Mouse (Mus musculus): ENCODE measurements around the gene Creb5. TPM values are rescaled to one million over a fixed set of nuclear protein-coding genes. Genes with fewer than 3 reads are reported as not detected.

Gene Creb5
- total RNA-seq, 2 experiments from 2014 or later: 3.0 to 3.6 TPM

DNA sequence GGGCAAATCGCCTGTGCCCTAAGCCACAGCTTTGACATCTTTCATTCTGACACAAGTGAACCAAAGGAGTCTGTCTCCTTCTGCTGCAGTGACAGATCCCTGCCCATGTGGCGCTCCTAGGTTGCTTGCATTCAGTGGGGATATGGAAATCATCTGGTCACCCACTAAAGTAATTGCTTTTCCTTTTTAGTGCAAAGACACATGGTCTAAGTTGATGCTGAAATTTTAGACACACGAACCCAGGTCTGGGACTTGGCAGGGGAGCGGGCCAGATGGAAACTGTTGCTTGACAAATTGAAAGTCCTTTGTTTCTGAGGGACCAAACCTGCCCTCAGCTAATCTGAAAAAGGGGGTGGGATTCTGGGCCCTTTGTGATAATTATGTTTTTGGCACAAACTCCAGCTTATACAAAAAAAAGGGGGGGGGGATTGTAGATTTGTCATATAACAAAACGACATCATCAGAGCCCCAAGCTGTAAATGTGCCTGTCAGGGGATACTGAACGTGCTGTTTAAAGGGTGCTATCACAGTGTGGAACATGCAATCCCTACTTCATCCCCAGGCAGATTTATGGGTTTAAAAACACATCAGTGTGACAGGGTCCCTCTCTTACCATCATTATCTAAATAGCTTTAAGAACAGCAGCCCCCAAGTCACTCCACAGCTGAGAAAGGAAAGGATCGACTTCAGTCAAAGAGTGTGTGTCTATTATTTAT lies 401.9 kb downstream of the Creb5 start:
- DNase-seq (ENCODE audit: low spot score in 2 of 2): no peak

DNA sequence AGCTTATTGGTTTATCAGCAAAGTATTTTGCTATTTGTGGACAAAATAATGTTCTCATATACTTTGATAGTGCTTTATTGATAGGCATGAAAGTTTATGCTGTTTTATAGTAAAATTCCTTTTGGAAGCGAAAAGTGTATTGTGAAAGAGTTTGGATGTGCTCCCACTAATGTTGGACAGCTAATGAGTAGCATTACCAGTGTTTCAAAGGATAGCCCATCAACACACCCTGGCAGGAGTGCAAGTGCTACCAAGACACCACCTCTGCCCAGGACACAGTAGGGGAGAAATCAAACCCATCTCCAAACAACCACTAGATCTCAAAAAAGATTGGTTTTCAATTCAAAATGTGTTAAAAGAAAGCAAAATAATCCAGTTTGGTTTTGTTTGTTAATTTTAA lies 403.9 kb downstream of the Creb5 start:
- DNase-seq (ENCODE audit: low spot score in 2 of 2): no peak

DNA sequence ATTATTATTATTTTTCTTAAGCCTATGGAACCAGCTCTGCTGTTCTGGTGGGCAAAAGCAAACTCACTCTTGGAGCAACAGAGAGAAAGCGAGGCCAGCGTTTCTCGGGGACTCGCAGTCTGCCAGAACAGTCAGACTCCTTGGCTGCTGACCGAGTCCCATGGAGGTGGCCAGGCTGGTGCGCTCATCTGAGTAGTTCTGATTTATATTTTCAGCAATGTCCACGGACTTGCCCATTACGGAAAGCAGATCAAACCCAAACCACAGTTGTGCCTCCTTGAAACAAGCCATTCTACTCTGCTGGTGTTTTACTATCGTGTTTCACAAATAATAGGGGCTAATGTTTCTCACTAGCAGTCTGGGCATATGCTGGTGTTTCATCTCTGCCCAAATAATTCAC lies 408.1 kb downstream of the Creb5 start:
- DNase-seq (ENCODE audit: low spot score in 2 of 2): peak; percentile 19 to 39

DNA sequence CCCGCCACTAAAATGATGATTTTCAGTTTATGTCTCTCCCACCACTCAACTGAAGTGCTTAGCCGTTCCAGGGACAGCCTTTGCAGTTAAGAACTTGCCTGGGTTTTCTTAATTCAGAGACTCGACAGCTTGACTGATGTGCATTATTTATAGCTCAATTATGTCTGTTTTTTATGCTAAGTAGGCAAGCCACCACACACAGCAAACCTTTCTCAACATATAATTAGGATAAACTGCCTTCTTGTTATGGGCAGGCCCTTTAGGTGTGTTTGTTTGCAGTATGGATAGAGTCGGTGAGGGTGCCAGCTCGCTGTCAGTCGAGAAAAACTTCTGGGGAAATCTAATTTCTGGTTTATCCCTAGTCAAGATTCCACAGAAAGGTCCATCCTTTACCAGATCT lies 409.4 kb downstream of the Creb5 start:
- no peak for DNase-seq (ENCODE audit: low spot score in 2 of 2)

DNA sequence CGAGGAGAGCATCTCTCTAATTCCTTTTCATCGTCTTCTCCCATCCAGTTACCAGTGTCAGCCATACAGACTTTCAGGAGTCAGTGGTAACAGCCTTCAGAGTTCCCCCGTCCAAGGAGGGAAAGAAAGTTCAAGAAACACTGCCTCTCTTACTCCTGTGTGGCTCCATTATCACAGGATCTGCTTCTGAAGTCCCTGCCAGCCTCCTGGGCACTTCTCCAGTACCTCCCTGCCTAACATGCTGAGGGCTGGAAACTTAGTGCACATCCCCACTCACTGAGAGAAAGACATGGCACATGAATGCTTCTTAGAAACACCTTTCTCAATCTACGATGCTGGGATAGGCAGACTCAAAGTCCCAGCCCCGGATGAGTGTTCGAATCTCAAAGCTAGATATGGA lies 409.9 kb downstream of the Creb5 start:
- peak; percentile 22 to 53 for DNase-seq (ENCODE audit: low spot score in 2 of 2)

DNA sequence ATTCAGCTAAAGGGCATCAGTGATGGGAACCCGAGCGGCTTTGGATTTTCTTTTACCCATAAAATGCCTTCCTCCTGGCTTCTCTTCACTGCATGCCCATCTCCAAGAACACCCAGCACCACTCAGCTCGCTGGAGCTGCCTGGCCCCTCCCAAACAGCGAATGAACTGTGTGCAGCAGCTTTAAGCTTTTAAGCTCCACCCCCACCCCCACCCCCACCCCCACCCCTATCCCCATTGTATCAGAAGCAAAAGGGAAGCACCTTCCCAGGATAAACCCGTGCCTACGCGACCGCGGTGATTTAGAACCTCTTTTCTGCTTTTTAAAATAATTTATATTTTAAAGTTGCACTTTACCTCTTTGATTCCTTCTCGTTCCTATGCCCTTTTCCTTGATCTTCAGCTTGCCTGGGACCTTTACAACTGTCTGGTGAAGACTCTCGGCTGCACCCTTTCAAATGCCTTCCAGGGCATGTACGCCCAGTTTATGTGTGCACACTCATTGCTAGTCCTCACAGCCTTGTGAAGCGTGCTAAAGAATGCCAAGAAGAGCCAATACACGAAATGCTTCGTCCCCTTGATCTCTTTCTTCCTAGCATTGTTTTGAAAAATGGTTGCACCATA lies 411.2 kb downstream of the Creb5 start:
- DNase-seq (ENCODE audit: low spot score in 2 of 2): no peak

DNA sequence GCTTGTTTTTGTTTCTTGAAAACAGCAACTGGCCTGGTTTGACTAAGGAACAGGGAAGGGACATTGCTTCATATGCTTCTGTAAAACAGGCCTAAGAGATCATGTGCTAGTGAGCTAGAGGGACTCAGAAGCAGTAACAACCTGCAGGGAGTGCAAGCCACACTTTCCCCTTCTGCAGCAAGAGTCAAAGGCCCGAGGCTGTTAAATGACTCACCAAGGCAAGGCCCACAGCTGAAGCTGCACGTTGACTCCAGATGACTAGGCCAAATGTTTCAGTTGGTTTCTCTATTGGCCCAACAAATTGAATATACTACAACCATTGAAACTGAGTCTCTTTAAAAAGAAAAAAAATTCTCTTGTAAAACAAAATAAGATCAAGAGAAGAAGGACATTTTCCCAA lies 417.4 kb downstream of the Creb5 start:
- DNase-seq (ENCODE audit: low spot score in 2 of 2): no peak

DNA sequence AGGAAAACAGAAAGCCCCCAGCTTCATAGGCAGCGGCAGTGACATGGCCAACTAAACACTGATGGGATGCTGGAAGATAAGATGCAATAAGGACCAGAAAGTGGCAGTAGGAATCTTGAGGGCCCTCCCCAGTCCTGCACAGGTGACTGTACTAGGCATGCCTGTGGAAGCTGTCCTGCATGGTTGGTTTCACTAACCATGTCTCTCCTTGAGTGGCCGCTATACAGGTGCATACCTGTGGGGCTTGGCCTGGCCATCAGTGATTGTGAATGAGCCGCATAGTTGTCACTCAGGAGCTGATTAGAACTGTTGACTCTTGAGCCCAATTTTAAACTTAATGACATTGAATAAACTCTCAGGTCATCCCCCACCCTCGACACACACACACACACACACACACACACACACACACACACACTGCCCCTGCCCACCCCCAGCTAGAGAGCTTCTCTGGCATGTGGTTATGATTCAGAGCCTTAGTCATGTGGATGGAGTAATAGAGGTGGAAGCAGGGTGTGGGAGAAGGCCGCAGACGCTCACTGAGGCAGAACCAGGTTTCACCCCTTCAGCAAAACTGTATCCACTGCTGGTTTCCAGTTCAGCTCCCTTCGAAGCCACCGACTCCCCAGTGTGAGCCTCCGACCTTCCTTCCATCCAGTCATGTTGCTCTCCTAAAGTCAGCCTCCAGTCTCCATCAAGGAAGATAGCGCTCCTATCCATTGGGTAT lies 419.7 kb downstream of the Creb5 start:
- DNase-seq (ENCODE audit: low spot score in 2 of 2): no peak

DNA sequence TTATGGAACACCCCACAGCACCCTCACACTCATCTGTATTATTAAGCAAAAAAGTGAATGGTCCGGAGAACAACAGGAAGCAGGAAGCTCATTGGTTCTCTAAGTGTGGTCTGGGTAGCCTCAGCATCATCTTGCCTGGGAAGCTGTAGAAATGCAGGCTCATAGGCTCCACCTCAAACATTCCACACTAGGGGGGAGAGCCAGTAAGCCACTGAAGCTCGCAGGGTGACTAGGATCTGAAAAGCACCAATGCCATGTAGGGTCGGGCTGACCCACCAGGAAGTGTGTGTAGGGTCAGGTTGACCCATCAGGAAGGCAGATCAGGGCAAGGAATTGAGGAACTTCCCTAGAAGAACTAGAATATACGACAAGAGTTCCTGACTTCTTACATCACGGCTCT lies 420.7 kb downstream of the Creb5 start:
- DNase-seq (ENCODE audit: low spot score in 2 of 2): no peak

DNA sequence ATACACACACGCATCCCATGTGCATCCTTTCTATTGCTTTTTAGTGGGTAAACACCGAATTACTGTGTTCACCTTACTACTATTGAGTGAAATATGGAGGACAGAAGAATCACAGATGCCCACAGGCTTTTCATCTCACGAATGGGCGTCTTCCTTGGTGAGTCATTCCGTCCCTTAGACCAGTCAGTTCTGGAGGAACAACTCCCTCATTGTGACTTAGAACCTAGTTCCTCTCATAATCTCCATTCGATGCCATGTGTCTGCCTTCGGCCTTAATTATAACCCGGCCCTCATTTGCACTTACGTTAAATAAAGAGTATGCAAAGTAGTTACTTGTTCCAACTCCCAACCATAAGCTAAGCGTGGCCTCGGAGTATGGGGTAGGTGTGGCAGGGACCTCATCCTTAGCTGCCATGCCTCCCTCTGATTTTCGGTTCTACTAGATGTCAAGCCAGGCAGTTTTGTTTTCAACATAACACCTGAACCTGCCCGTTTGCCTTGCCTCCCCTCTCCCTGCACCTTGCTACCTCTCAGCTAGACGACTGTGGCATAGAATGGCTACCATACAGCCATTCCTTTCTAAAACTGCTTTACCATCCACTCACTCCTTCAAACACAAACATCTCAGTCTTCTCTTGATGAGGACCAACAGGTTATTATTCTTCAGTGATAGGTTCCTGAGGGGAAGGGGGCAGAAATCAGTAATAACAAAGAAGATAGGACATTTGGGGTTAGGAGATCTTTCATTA lies 422.8 kb downstream of the Creb5 start:
- DNase-seq (ENCODE audit: low spot score in 2 of 2): no peak

DNA sequence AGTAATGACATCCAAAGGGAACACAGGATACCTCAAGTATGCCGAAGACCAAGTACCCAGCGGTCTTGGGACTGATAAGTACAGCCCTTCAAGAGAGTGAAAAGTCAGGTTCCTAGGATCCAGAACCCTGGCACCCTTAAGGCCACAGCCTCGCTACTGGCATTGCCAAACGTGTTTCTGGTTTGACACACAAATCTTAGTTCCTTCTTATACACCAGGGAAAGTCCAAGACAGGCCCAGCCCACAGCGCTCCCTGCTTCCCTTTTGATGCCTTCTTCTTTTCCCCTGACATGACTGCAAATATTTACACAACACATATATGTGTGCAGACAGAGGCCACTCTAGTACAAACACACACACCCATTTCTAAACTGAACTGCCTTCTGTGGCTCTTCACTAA lies 423.5 kb downstream of the Creb5 start:
- no peak for DNase-seq (ENCODE audit: low spot score in 2 of 2)

DNA sequence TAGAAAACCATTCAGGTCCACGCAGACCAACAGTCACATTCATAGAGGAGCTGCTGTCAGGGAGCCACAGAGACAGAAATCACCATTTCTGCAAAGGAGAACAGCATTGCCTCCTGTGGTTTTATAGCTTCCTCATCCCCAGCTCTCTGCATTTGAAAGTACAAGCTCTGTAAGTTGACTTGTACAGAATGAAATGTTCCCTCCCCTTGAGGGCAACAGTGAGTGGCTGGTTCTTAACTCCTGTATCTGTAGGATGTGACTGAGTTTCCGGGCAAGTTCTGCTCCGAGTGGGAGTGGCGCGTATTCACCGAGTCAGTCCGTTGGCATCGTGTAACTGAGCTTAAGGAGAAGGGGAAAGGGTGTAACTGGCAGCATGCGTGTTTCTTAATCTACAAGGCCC lies 426.1 kb downstream of the Creb5 start:
- DNase-seq (ENCODE audit: low spot score in 2 of 2): no peak

DNA sequence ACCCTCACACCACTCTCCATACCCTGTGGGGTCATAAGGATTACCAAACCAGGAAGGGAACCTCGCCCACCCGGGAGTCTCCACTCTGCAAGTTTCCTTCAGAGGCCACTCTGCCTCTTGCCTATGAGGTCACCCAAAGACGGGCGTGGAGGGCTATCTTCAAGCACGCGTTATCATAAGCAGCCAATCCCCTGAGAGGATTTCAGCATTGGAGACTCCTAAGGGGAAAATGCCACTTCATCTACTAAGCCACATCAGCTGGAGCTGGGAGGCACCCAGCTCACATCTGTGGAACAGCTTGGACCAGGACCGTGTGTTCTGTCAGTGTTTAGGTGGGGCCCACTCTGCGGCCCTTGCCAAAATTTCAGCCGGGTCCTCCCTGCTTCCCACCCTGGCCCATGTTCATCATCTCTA lies 427.8 kb downstream of the Creb5 start:
- DNase-seq (ENCODE audit: low spot score in 2 of 2): no peak

DNA sequence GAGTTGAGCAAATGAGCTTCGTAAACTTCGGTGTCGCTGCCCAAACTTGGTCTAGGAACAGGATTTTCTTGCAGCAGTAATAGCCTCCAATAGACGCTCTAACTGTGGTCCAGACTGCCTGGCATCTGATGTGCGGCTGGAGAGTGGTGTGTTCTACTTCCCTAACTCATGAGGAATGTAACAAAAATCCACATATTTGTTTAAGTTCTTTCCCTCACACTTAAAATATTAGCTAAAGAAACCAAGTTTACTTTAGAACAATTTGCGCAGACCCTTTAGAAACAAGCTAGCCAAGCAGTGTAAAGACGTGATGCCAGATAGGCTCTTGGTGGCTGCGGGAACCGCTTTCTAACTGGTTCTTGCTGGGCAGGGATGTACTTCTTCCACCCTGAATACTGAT lies 428.9 kb downstream of the Creb5 start:
- no peak for DNase-seq (ENCODE audit: low spot score in 2 of 2)

DNA sequence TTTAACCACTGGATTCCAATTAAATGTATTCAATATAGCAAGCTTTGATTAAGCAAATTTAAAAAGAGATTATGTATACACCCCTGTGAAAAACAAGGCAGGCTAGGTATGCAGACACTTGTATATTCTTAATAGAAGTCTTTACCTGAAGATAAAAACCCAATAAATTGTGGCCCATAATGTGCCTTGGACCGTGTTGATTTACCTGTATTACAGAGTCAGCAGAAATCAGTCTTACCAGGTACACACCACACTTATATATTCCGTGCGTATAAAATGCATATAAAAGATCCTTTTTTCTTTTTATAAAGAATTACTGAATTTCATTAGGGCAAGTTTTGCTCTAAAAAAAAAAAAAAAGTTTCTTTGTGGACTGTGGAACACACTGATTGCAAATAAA lies 432.9 kb downstream of the Creb5 start:
- DNase-seq (ENCODE audit: low spot score in 2 of 2): no peak

DNA sequence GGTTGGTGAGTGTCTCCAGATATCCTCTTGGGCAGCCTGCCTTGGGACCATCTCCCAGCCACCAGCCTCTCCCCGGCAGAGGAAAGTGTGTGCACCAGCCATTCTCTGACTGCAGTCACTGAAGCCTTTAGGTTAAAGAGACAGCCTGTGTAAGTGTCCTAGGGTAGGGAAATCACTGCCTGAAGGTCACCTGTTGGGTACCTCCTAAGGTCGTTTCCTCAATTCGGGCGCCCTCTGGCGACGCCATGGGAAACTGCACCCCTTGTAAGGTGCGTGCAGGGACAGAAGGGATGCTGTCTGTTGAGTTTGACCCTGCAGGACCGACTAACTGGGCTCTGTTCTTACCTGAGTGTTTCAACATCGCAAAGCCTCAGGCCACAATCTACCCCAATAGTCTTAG lies 434.5 kb downstream of the Creb5 start:
- peak; percentile 71 to 75 for DNase-seq (ENCODE audit: low spot score in 2 of 2)

DNA sequence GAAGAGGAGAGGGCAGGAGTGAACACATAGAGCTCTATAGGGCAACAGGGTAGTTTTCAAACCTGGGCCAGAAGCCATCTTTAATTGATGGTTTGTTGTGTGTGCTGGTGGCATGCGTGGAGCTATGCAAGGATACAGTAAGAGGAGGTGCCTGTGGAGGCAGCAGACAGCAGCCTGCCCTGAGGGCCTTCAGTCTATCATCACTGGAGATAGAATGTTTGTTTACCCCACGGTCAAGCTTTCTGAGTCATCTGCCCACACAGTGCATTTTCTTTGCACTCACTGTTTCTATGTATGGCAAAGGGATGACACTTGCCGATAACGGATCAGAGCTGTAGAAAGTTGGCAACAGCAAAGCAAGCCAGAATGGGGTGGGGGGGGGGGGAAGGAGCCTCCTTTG lies 435.6 kb downstream of the Creb5 start:
- DNase-seq (ENCODE audit: low spot score in 2 of 2): no peak

DNA sequence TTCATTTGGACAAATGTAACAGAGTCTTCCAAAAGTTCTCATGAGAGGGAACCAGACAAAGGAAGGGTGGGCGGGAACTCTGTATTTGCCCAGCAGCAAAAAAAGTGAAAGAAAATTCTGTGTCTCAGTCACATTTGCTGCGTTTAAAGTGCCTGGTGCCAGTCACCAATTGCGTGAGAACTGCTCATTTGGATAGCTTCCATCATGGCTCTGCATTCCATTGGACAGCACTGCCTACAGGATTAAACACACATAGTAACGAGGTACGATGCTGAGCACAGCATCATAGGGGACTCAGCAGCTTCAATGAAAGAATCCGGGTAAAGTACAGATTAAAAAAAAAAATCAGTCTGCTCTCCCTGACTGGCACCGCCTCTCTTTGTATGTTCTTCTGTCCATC lies 443.4 kb downstream of the Creb5 start:
- no peak for DNase-seq (ENCODE audit: low spot score in 2 of 2)

DNA sequence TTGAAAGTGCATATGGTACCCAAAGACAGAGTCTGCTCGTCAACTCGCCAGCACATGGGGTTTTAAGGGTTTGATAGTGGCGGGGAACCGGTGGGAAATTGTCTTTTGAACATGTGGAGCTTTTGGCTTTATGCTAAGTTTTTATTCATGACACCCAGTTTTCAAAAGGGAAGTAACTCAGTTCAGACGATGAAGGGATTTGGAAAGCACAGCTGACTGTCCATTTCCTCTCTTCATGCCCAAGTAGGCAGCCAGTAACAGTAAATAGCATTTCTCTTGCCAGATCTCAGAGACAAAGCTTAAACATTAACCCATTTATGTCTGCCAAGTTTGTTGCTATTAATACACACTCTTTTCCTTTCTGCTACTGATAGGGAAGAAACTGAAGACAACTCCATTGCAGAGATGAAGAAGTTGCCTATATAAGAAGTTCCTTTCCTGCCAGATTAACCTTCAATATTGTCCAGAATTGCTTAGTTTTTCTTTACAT lies 444.0 kb downstream of the Creb5 start:
- DNase-seq (ENCODE audit: low spot score in 2 of 2): no peak

DNA sequence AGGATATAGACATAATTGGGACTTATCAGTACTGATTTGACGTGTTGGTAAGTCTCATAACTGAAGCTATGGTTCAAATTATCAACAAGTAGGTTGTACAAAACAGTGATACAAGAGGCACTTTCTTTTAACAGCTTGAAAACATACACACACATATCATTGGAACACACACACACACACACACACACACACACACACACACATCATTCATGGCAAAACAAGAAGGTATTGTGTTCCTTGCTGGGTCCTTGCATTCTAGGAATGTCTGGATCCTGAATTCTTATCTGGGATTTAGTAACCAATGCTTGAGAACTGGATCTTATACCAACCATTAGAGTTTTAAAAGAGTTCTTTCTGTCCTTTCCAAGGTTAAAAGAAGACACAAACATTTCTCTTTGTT lies 446.5 kb downstream of the Creb5 start:
- DNase-seq (ENCODE audit: low spot score in 2 of 2): no peak

DNA sequence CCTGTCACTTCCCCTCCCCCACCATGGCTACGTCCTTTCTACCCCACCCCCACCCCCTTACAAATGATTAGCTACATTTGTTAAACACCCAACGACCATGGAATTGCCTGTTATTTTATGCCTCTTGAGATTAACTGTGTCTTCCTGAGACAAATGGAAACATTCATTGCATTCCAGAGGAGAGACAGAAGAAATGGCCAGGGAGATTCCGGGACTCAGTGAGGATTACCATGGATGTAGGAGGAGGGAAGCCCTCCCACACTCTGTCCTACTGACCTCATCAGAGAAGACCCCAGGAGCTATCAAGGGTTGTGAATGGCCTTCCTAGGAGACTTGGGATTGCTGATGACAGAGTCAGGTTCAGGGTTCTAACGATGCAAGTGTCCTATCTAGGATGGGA lies 446.9 kb downstream of the Creb5 start:
- no peak for DNase-seq (ENCODE audit: low spot score in 2 of 2)

DNA sequence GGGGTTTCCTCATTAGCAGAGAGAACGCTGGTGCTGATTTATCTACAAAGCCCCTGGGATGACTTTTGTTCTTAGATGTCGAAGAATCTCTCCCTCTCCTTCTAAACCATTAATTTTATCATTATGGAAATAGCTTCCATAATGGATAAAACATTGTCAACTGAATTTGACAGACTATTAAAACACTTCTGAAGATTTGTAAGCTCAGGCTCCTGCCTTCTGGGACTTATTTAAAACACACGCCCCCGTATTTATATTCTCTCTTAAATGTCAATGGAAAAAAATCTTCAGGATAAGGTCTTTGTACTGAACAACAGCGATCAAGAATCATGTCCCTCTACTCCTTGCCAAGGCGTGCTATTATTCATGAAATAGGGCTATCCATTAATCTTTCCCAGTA lies 448.6 kb downstream of the Creb5 start:
- no peak for DNase-seq (ENCODE audit: low spot score in 2 of 2)

Data from layer of hippocampus, postnatal 10 days (tissue).